Mouse (Mus musculus) testis, adult 2 months (tissue): ENCODE results near the gene Cspg4.

ENCODE experiments used
- CTCF ChIP-seq: fragments of 200-500 bp; IDR thresholded peaks from 2 replicates; pipeline ENCODE4 v1.5.1; 2012; ENCODE audit warnings: low read depth, mild to moderate bottlenecking, inconsistent platforms, low read length, moderate library complexity; ENCODE audit not compliant: control insufficient read depth, insufficient read depth, insufficient replicate concordance
- POLR2A ChIP-seq: fragments of 200-500 bp; IDR thresholded peaks from 2 replicates; pipeline ENCODE4 v1.6.1; 2012; ENCODE audit warnings: low read depth, mild to moderate bottlenecking, inconsistent platforms, low read length, moderate library complexity; ENCODE audit not compliant: control insufficient read depth

- TF ChIP-seq CTCF (no peak), POLR2A (no peak)
These were observed 14.5 kb upstream of the Cspg4 start for GRCm38 (mm10) chr9:56850128-56850904.
